In genomic region chr7:130985716-130986115, GRCm38 (mm10) we compare ENCODE assay signal across 18 mouse cellular contexts. TPM values are rescaled to one million over a fixed set of nuclear protein-coding genes. Genes with fewer than 3 reads are reported as not detected.
"Had no signal": no experiment of that assay in that cellular context is flagged by ENCODE, and none has a peak within 500 bp of the region (broad histone marks: within the 10 kb centered on the region; RNA-seq: fewer than 3 reads in every experiment).

No protein-coding gene starts in this region.

- ATAC-seq: intestine, postnatal 0 days had no signal

- H3K4me1 ChIP-seq: liver, embryonic 15.5 days; neural tube, embryonic 12.5 days had no signal

- H3K27me3 ChIP-seq: limb, embryonic 15.5 days; liver, embryonic 15.5 days; neural tube, embryonic 12.5 days had no signal

- H3K4me3 ChIP-seq: limb, embryonic 15.5 days; liver, embryonic 15.5 days; midbrain, embryonic 10.5 days; neural tube, embryonic 12.5 days had no signal

- H3K27ac ChIP-seq: limb, embryonic 15.5 days; liver, embryonic 15.5 days; midbrain, embryonic 10.5 days; neural tube, embryonic 12.5 days had no signal

- DNase-seq: kidney, adult 8-10 months; kidney, postnatal 10 days; lung, embryonic 14.5 days; lung, postnatal 10 days; lung, postnatal 4 days; midbrain, embryonic 14.5 days; thymus, postnatal 36 days had no signal

- H3K9me3 ChIP-seq: limb, embryonic 15.5 days; liver, embryonic 15.5 days; midbrain, embryonic 10.5 days; neural tube, embryonic 12.5 days had no signal

- H3K4me2 ChIP-seq: limb, embryonic 15.5 days; liver, embryonic 15.5 days; lung, embryonic 14.5 days; neural tube, embryonic 12.5 days had no signal

- H3K36me3 ChIP-seq: liver, embryonic 15.5 days; midbrain, embryonic 10.5 days; neural tube, embryonic 12.5 days had no signal

- H3K9ac ChIP-seq: limb, embryonic 15.5 days; liver, embryonic 15.5 days; lung, embryonic 14.5 days; neural tube, embryonic 12.5 days had no signal

RNA-seq across cellular contexts. Expression of gene Dmbt1, which starts 46.1 kb away (rescaled TPM):
- total RNA-seq: layer of hippocampus, adult 8-10 months; layer of hippocampus, postnatal 14 days; left cerebral cortex, postnatal 25 days; megakaryocyte, adult 5-6 weeks; neutrophil, adult 5-6 weeks had no signal
- polyA plus RNA-seq: limb, embryonic 11.5 days; lung, embryonic 14.5 days; midbrain, embryonic 10.5 days; midbrain, embryonic 14.5 days; neural tube, embryonic 12.5 days had no signal

RNA-seq across cellular contexts. Expression of gene Htra1, which starts 49.8 kb away (rescaled TPM):
- total RNA-seq: megakaryocyte, adult 5-6 weeks; neutrophil, adult 5-6 weeks had no signal
